Mouse (Mus musculus) hindbrain, embryonic 16.5 days (tissue): ENCODE data around the gene Fxn. TPM values are rescaled to one million over a fixed set of nuclear protein-coding genes. Genes with fewer than 3 reads are reported as not detected.

Experiments
- ATAC-seq: fragments of 200-750 bp; cut with Nextera tagmentation; 2 replicates; pipeline ENCODE4 v1.8.0; 2017; ENCODE audit warnings: moderate TSS enrichment, moderate library complexity
- H3K27ac ChIP-seq: fragments of 300-500 bp; sonication (generic); 2 replicates; pipeline ENCODE4 v1.5.1; 2014; ENCODE audit warnings: low read depth, mild to moderate bottlenecking, control low read depth, low read length, moderate library complexity
- H3K27me3 ChIP-seq: fragments of 300-500 bp; sonication (generic); replicated peaks from 2 replicates; pipeline ENCODE4 v1.6.1; 2014; ENCODE audit warnings: low read length; ENCODE audit not compliant: control insufficient read depth, insufficient read depth
- H3K36me3 ChIP-seq: fragments of 300-500 bp; sonication (generic); 2 replicates; pipeline ENCODE4 v1.6.1; 2014; ENCODE audit warnings: mild to moderate bottlenecking, low read length, moderate library complexity, mixed read lengths; ENCODE audit not compliant: control insufficient read depth, insufficient read depth
- H3K4me1 ChIP-seq: fragments of 300-500 bp; sonication (generic); 2 replicates; pipeline ENCODE4 v1.6.1; 2014; ENCODE audit warnings: low read depth, low read length; ENCODE audit not compliant: control insufficient read depth, insufficient read depth
- H3K4me2 ChIP-seq: fragments of 300-500 bp; sonication (generic); 2 replicates; pipeline ENCODE4 v1.6.1; 2014; ENCODE audit warnings: mild to moderate bottlenecking, low read length, control low read depth, moderate library complexity
- H3K4me3 ChIP-seq: fragments of 300-500 bp; sonication (generic); 2 replicates; pipeline ENCODE4 v1.5.1; 2014; ENCODE audit warnings: mild to moderate bottlenecking, low read length, control low read depth, moderate library complexity
- H3K9ac ChIP-seq: fragments of 300-500 bp; sonication (generic); 2 replicates; pipeline ENCODE4 v1.6.1; 2014; ENCODE audit warnings: low read depth, mild to moderate bottlenecking, control low read depth, low read length, moderate library complexity
- H3K9me3 ChIP-seq: fragments of 300-500 bp; sonication (generic); 2 replicates; pipeline ENCODE4 v1.6.1; 2014; ENCODE audit warnings: mild to moderate bottlenecking, low read length, moderate library complexity; ENCODE audit not compliant: control insufficient read depth
- WGBS: fragments of 180-500 bp; shearing (Covaris S2); extraction: QIAGEN DNeasy Blood & Tissue Kit; methylation state at CpG from one replicate; pipeline ENCODE4 v1.1.7; 2014; 5-methylcytosine and 5-hydroxymethylcytosine counted together
- polyA plus RNA-seq: library from polyadenylated mRNA; unstranded; fragments of >200 nt; fragmentation: Nextera tagmentation; extraction: Ambion mirVana; gene quantifications from 2 replicates; pipeline ENCODE4 v1.2.1, GENCODE M21; 2015

Gene Fxn
- 40.0 and 41.4 TPM in 2 replicates for polyA plus RNA-seq

- no peaks in the 10 kb centered on the region for H3K9me3 ChIP-seq
- peak within 1 kb of the TSS; percentile 87 for H3K27ac ChIP-seq
- peak within 1 kb of the TSS; percentile 80 for H3K9ac ChIP-seq
- H3K4me3 ChIP-seq = peak within 1 kb of the TSS; percentile 70
- H3K27me3 ChIP-seq = no peaks in the 10 kb centered on the region
- ATAC-seq = peak; percentile 94
- no peaks in the 10 kb centered on the region for H3K36me3 ChIP-seq
- peaks cover 3% of the 10 kb centered on the region for H3K4me1 ChIP-seq
- H3K4me2 ChIP-seq = peak within 1 kb of the TSS; percentile 94
- under 1% methylated on average over 12 of the region's 22 CpGs for WGBS
Measured at GRCm38 (mm10) chr19:24280601-24281228, at the start of gene Fxn. Gene Fxn, minus strand, starts transcription at chr19:24280605.

GRCm38 (mm10) chr19:24327921-24328320, 47.5 kb upstream of the Fxn start:
- WGBS = 77% methylated on average over 2 of the region's 2 CpGs
- 0 out of 2 replicates have a peak, but pooled peaks cover 2% of the 10 kb centered on the region for H3K27me3 ChIP-seq

GRCm38 (mm10) chr19:24326969-24327368, 46.6 kb upstream of the Fxn start:
- no peak overlapping the region for H3K9ac ChIP-seq
- ATAC-seq = no peak
- no peaks in the 10 kb centered on the region for H3K36me3 ChIP-seq
- peaks cover 4% of the 10 kb centered on the region; the same call in 1 of the 2 replicates for H3K4me1 ChIP-seq
- H3K4me2 ChIP-seq = no peak overlapping the region
- no peak overlapping the region for H3K27ac ChIP-seq
- no peak overlapping the region for H3K4me3 ChIP-seq
- H3K9me3 ChIP-seq = no peaks in the 10 kb centered on the region
- 27% methylated on average over 1 of the region's 1 CpGs for WGBS
- H3K27me3 ChIP-seq = 0 out of 2 replicates have a peak, but pooled peaks cover 2% of the 10 kb centered on the region

More at GRCm38 (mm10) chr19:24327921-24328320, 47.5 kb upstream of the Fxn start:
- H3K4me1 ChIP-seq = peaks cover 4% of the 10 kb centered on the region; the same call in 1 of the 2 replicates
- no peaks in the 10 kb centered on the region for H3K9me3 ChIP-seq
- H3K27ac ChIP-seq = no peak overlapping the region
- H3K4me3 ChIP-seq = no peak overlapping the region
- no peak overlapping the region for H3K9ac ChIP-seq
- H3K4me2 ChIP-seq = no peak overlapping the region
- no peak for ATAC-seq
- H3K36me3 ChIP-seq = no peaks in the 10 kb centered on the region

- no peak for ATAC-seq
- WGBS = 74% methylated on average over 6 of the region's 6 CpGs
Measured at GRCm38 (mm10) chr19:24325692-24326091, 45.3 kb upstream of the Fxn start.

GRCm38 (mm10) chr19:24323841-24324613, 43.6 kb upstream of the Fxn start:
- 38% methylated on average over 10 of the region's 10 CpGs for WGBS
- Histone ChIP-seq H3K27me3 (0 out of 2 replicates have a peak, but pooled peaks cover 2% of the 10 kb centered on the region), H3K27ac (no peak overlapping the region), H3K4me3 (no peak overlapping the region), H3K4me1 (peaks cover 4% of the 10 kb centered on the region; the same call in 1 of the 2 replicates), H3K9ac (no peak overlapping the region), H3K36me3 (no peaks in the 10 kb centered on the region), H3K4me2 (no peak overlapping the region), H3K9me3 (no peaks in the 10 kb centered on the region)
- ATAC-seq = no peak

More at GRCm38 (mm10) chr19:24325692-24326091, 45.3 kb upstream of the Fxn start:
- H3K27me3 ChIP-seq = 0 out of 2 replicates have a peak, but pooled peaks cover 2% of the 10 kb centered on the region
- no peaks in the 10 kb centered on the region for H3K9me3 ChIP-seq
- no peak overlapping the region for H3K4me2 ChIP-seq
- H3K27ac ChIP-seq = no peak overlapping the region
- H3K9ac ChIP-seq = no peak overlapping the region
- no peaks in the 10 kb centered on the region for H3K36me3 ChIP-seq
- no peak overlapping the region for H3K4me3 ChIP-seq
- peaks cover 4% of the 10 kb centered on the region; the same call in 1 of the 2 replicates for H3K4me1 ChIP-seq

GRCm38 (mm10) chr19:24321900-24322311, 41.5 kb upstream of the Fxn start:
- Histone ChIP-seq H3K9me3 (no peaks in the 10 kb centered on the region), H3K4me3 (no peak overlapping the region), H3K27ac (no peak overlapping the region), H3K4me1 (peaks cover 7% of the 10 kb centered on the region; the same call in 1 of the 2 replicates), H3K4me2 (no peak overlapping the region), H3K36me3 (no peaks in the 10 kb centered on the region), H3K27me3 (0 out of 2 replicates have a peak, but pooled peaks cover 2% of the 10 kb centered on the region), H3K9ac (no peak overlapping the region)
- whole genome bisulfite sequencing = 91% methylated on average over 8 of the region's 8 CpGs
- no peak for ATAC-seq

- Histone ChIP-seq H3K9ac (no peak overlapping the region), H3K36me3 (no peaks in the 10 kb centered on the region), H3K27ac (no peak overlapping the region), H3K4me2 (no peak overlapping the region), H3K4me3 (no peak overlapping the region), H3K4me1 (peaks cover 9% of the 10 kb centered on the region; the same call in 1 of the 2 replicates), H3K27me3 (0 out of 2 replicates have a peak, but pooled peaks cover 2% of the 10 kb centered on the region), H3K9me3 (no peaks in the 10 kb centered on the region)
- no peak for ATAC-seq
- 93% methylated on average over 6 of the region's 6 CpGs for WGBS
Measured at GRCm38 (mm10) chr19:24321211-24321899, 41.0 kb upstream of the Fxn start.

GRCm38 (mm10) chr19:24318172-24318571, 37.8 kb upstream of the Fxn start:
- no peak overlapping the region for H3K9ac ChIP-seq
- no peak overlapping the region for H3K4me3 ChIP-seq
- H3K4me1 ChIP-seq = peaks cover 5% of the 10 kb centered on the region; the same call in 1 of the 2 replicates
- H3K9me3 ChIP-seq = no peaks in the 10 kb centered on the region
- ATAC-seq = no peak
- H3K4me2 ChIP-seq = no peak overlapping the region
- H3K27me3 ChIP-seq = 0 out of 2 replicates have a peak, but pooled peaks cover 2% of the 10 kb centered on the region
- no peaks in the 10 kb centered on the region for H3K36me3 ChIP-seq
- 74% methylated on average over 10 of the region's 10 CpGs for WGBS
- H3K27ac ChIP-seq = no peak overlapping the region
